Mouse (Mus musculus) adrenal gland, adult 8-10 months (tissue): ENCODE results near the gene Tmpo. TPM values are rescaled to one million over a fixed set of nuclear protein-coding genes. Genes with fewer than 3 reads are reported as not detected.
A peak's percentile ranks its signal among the peaks of the same experiment; 100 is the strongest.
"Not testable (repeated sequence)": the region's sequence is repeated elsewhere in the genome, so short reads cannot be mapped to it uniquely, and the experiment has no call there.

Experiments used
- DNase-seq: peaks from one replicate; pipeline ENCODE4 v3.0.0; 2022
- total RNA-seq, 4 experiments: library from RNA; stranded (reverse); gene quantifications; 2 replicates each; pipeline ENCODE4 v1.2.4; 2022

Gene Tmpo
- total RNA-seq, 4 experiments from 2014 or later, result 81.5 to 150 (median 108) TPM

GRCm38 (mm10) chr10:91184893-91185292, 3.8 kb upstream of the Tmpo start:
- not testable (repeated sequence) for DNase-seq

- DNase-seq, result peak; percentile 52
These were observed 2.2 kb upstream of the Tmpo start for GRCm38 (mm10) chr10:91183316-91183715.

- DNase-seq, result no peak
These were observed 1.3 kb upstream of the Tmpo start for GRCm38 (mm10) chr10:91182291-91182990.

GRCm38 (mm10) chr10:91181461-91182288, 560 bp upstream of the Tmpo start:
- peak; percentile 98 for DNase-seq

GRCm38 (mm10) chr10:91180301-91180700, 814 bp downstream of the Tmpo start:
- peak; percentile 41 for DNase-seq

GRCm38 (mm10) chr10:91179834-91180233, 1.3 kb downstream of the Tmpo start:
- DNase-seq, result no peak

- peak; percentile 37 for DNase-seq
These were observed 3.9 kb downstream of the Tmpo start for GRCm38 (mm10) chr10:91177201-91177600.

GRCm38 (mm10) chr10:91172329-91173100, 8.6 kb downstream of the Tmpo start:
- DNase-seq, result no peak

GRCm38 (mm10) chr10:91171455-91172328, 9.4 kb downstream of the Tmpo start:
- peak; percentile 88 for DNase-seq

GRCm38 (mm10) chr10:91171041-91171440, 10.1 kb downstream of the Tmpo start:
- peak; percentile 38 for DNase-seq

GRCm38 (mm10) chr10:91170143-91170941, 10.8 kb downstream of the Tmpo start:
- DNase-seq, result peak; percentile 74

GRCm38 (mm10) chr10:91169414-91170065, 11.6 kb downstream of the Tmpo start:
- no peak for DNase-seq

- no peak for DNase-seq
These were observed 13.8 kb downstream of the Tmpo start for GRCm38 (mm10) chr10:91167352-91167751.

- no peak for DNase-seq
These were observed 14.2 kb downstream of the Tmpo start for GRCm38 (mm10) chr10:91166890-91167289.

GRCm38 (mm10) chr10:91165850-91166249, 15.3 kb downstream of the Tmpo start:
- DNase-seq, result no peak

GRCm38 (mm10) chr10:91164491-91164890, 16.6 kb downstream of the Tmpo start:
- no peak for DNase-seq

GRCm38 (mm10) chr10:91162511-91163163, 18.5 kb downstream of the Tmpo start:
- no peak for DNase-seq

- no peak for DNase-seq
These were observed 19.0 kb downstream of the Tmpo start for GRCm38 (mm10) chr10:91162077-91162476.

- no peak for DNase-seq
These were observed 20.1 kb downstream of the Tmpo start for GRCm38 (mm10) chr10:91161006-91161405.

- DNase-seq, result peak; percentile 54
These were observed 22.7 kb downstream of the Tmpo start for GRCm38 (mm10) chr10:91158442-91158841.
